Mouse (Mus musculus) lung, adult 2 months (tissue): ENCODE measurements around the gene Slc35e4.

Experiments
- CTCF ChIP-seq: fragments of 200-500 bp; IDR thresholded peaks from 2 replicates; pipeline ENCODE4 v1.5.1; 2011; ENCODE audit warnings: mild to moderate bottlenecking, low read length, control low read depth; ENCODE audit not compliant: insufficient read depth
- POLR2A ChIP-seq: fragments of 200-500 bp; IDR thresholded peaks from 2 replicates; pipeline ENCODE4 v1.6.1; 2011; ENCODE audit warnings: low read depth, mild to moderate bottlenecking, control low read depth, low read length, borderline replicate concordance; ENCODE audit errors: extremely low read depth

DNA sequence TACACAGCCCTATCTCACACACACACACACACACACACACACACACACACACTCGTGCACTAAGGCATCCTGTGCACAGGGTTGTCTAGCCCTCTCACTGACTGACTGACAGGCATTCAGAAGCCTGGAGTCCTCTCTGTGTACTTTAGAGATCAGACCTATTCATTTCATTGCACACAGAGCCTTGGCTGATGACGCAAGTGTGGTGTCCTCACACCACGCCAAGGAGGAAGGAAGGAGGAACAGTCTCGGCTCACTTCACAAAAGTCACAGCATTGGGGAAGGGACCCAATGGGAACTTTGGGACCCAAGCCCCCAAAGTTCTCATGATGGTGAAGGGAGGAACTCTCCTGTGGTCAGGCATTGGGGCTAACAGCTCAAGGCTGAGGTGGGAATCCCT is 15.6 kb upstream of the Slc35e4 start:
- TF ChIP-seq CTCF: no peak
- TF ChIP-seq POLR2A: peak; percentile 50; the same call in 1 of the 2 replicates
